Mouse (Mus musculus) yolk sac, embryonic 10.5 days (tissue): ENCODE measurements around the gene Cdc42ep4.
A peak's percentile ranks its signal among the peaks of the same experiment; 100 is the strongest.

ENCODE experiments used
- DNase-seq: peaks from one replicate; pipeline ENCODE4 v3.0.0-alpha.2; 2017; ENCODE audit warnings: low spot score

The Cdc42ep4 gene

GRCm38 (mm10) chr11:113777878-113778464 lies 26.3 kb upstream of the Cdc42ep4 start:
- no peak for DNase-seq

DNA sequence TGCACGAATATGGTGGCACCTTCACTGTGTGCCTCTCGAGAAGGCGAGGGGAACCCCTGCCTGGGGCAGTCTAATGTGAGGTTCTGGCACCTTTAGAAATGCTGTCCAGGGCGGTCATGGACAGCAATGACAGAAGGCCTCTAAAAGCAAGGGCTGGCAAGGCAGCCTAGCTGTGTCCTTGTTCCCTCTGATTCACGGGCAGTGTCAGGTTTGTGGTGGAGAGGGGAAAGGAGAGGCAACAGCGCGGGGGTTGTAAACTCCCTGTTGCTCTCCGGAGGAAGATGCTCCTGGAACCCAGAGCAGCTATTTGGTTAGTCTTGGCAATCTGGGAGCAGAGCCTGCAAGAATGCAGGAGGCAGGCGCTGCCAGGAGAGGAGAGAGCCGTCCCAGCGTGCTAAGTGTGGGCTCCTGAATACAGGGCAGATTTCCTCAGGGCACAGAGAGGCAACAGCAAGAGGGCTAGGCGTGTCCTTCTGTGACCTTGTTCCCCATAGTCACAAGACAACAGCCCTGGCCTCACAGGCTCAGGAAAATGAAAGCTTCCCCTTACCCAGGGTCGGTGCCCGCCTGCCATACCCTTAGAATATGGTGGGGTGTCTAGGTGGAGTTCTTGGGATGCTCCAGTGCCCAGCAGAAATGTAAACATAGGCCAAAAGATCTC lies 25.3 kb upstream of the Cdc42ep4 start:
- DNase-seq: no peak

- no peak for DNase-seq
Measured at GRCm38 (mm10) chr11:113774773-113775172, 23.1 kb upstream of the Cdc42ep4 start.

GRCm38 (mm10) chr11:113773191-113773590 lies 21.5 kb upstream of the Cdc42ep4 start:
- no peak for DNase-seq

DNA sequence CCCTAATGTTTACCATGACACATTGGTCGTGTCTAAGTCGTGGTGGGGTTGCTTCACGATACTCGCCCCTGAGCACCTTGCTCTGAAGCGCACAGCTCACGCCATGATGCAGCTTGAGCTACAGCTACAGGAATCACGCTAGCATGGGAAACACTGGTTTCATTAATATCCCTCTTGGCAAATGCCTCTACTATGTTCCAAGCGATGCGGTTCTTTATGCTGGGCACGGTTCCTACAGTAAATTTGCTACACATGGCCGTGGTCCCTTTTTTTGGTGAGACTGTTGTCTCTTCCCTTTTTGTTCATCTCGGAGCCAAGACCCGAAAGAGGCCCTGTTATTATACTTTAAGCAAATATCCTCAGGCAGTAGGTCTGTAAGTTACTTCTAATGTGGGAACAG lies 19.5 kb upstream of the Cdc42ep4 start:
- no peak for DNase-seq

- DNase-seq: no peak
Measured at GRCm38 (mm10) chr11:113768356-113768755, 16.7 kb upstream of the Cdc42ep4 start.

- DNase-seq: no peak
Measured at GRCm38 (mm10) chr11:113767285-113767684, 15.6 kb upstream of the Cdc42ep4 start.

GRCm38 (mm10) chr11:113766284-113766985 lies 14.8 kb upstream of the Cdc42ep4 start:
- no peak for DNase-seq

DNA sequence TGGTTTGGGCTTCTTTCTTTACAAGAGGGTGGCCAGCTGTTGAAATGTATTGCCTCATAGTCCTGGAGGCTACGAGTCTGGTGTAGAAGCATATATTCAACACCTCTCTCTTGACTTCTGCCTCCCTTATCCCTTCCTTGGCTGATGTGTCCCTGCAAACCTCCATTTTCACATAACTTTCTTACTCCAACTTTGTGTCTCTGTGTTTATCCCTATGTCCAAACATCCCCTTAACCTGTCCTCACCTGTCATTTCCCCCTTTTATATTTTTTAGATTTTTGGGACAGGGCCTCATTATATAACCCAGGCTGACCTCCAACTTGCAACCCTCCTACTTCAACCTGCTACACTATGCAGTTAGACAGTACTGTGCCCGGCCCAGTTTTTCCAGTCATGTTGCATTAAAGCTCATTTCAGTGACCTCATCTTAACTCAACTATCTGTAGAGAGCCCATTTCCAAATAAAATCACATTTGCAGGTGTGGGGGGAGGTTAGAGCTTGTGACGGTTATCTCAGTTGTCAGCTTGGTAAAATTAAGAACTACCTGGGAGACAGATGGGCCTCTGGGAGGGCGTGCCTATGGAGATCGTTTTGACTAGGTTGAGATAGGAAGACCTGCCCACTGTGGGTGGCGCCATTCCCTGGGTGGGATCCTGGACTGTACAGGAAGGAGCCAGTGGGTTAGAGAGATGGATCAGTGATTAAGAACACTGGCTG lies 12.6 kb upstream of the Cdc42ep4 start:
- no peak for DNase-seq

DNA sequence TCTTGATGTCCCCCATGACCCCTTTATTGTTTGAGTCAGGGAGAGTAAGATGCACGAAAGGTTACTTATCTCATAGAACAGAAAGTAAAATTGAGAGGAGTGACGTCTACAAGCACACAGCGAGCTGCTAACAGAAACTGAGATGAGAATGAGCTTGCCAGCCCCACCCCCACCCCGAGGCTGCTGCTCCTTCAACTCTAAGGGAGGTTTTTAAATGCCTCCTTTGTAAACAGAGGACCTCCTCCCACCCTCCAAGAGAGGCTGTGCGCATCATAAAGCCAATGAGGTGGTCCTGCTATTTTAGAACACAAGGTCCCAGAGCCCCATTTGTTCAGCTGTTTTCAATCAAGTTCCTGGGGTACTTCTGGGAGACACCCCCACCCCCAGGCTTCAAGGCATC lies 11.8 kb upstream of the Cdc42ep4 start:
- DNase-seq: no peak

DNA sequence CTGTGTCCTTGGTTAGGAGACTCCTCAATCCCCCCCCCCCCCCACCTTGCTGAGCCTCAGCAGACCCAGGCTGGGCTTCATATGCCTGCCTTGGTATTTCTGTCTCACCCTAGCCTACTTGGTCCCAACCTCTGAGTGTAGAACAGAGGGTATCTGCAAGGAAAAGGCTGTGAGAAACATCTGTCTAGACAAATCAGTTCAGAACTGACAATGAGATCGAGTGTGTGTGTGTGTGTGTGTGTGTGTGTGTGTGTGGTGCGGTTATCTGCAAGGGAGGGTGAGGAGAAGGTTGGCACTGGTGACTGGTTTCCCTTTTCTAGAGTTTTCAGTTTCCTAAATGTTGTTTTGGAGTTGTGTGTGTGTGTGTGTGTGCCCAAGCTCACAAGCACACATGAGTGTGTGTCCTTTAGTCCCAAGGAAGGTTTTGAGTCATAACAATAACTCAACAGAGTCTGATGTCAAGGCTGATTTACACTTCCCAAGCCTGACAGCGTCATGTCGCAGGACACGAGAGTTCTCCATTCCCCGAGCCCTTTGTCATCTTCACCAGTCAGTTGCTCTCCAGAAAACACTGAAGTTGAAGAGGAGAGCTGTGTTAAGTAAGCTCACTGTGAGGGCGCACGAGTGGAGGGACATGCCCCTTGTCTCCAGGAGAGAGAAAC lies 10.6 kb upstream of the Cdc42ep4 start:
- DNase-seq: no peak

- DNase-seq: no peak
Measured at GRCm38 (mm10) chr11:113761646-113762045, 10.0 kb upstream of the Cdc42ep4 start.

- no peak for DNase-seq
Measured at GRCm38 (mm10) chr11:113760476-113760875, 8.8 kb upstream of the Cdc42ep4 start.

DNA sequence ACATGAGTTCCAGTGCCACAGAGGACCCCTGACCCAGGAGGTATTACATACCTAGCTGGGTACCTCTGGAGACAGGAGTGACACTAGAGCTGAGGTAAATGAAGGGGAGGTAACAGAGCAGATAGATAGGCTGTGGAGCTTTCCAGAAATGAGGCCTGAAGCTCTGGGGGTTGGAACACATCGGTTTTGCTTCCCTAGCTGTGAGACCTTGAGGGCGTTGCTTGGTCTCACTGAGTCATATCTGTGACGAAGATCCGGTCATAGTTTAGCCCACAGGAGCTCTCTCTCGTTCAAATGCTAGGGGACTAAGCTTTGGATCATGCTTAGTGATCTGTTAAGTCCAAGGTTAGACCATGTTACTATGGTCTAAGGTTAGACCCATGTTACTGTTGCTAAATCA lies 7.2 kb upstream of the Cdc42ep4 start:
- DNase-seq: no peak

GRCm38 (mm10) chr11:113756578-113756977 lies 4.9 kb upstream of the Cdc42ep4 start:
- DNase-seq: no peak

GRCm38 (mm10) chr11:113755878-113756277 lies 4.2 kb upstream of the Cdc42ep4 start:
- DNase-seq: no peak

- DNase-seq: no peak
Measured at GRCm38 (mm10) chr11:113754845-113755244, 3.2 kb upstream of the Cdc42ep4 start.

DNA sequence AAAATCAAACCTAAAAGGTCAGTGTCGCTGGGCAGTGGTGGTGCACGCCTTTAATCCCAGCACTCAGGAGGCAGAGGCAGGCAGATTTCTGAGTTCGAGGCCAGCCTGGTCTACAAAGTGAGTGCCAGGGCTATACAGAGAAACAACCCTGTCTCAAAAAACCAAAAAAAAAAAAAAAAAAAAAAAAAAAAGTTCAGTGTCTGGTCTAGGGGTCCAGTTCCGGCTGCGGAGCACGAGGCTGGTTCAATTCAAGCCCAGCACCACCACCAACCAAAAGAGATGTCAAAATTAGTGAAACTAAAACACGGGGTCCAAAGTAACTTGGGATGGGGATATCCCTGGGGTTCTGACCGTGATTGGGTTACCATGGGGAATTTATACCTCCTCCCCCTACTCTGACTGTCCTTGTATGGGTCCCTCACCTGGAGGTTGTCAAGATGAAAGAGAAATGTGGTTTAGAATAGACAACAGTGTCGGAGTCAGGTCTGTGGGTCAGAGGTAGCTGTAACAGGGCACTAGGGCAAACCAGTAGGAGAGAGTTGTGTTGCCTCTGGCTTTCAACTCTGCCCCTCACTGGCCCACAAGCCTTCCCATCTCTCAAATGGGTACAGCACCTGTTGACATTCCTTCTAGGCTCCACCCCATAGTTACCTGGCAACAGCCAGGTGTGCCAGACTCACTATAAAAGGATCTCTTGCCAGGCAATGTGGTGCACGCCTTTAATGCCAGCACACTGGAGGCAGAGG lies 1.2 kb upstream of the Cdc42ep4 start:
- no peak for DNase-seq

- no peak for DNase-seq
Measured at GRCm38 (mm10) chr11:113752158-113752661, 529 bp upstream of the Cdc42ep4 start.

DNA sequence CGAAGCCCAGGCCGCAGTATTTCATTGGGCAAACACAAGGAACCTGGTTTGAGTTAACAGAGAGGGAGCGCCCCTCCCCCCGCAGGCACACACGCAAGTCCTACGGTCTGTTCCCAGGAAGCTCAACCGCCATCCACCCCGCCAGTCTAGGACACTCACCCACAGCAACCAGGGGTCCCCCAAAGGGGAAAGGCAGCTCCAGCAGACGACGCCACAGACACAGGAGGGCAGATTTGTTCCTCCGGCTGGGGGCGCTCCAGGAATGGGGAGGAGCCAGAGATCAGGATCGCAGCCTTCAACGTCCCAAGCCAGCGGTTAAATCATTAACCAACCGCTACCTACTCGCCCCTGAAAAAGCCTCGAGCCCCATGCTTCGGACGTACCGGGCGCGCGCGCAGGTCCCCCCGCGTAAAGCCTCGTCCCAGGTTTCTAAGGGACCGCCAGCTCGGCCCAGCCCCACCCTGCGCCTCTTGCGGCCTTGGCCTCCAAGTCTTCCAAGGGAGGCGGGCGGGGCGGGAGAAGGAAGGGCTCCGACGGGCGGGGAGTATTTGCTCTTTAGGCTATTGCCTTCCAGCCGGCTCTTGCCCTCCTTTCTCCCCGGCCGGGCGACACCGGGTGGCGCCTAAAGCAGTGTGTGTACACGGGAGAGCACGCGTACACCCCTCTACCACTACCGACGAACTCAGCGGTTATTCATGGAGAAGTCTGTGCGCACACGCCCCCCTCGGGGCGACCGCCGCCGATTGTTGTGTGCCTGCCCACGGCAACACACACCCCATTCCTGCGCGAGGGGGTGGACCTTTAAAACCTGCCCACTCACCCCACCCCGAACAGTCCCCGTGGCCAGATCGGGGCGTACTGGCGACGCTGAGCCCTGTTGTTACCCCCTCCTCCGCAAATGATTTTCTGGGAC lies 854 bp downstream of the Cdc42ep4 start:
- DNase-seq: peak; percentile 93
